Mouse (Mus musculus): Measurements from ENCODE around the gene Acp1.
A peak's percentile ranks its signal among the peaks of the same experiment; 100 is the strongest.

Acp1 gene

DNA sequence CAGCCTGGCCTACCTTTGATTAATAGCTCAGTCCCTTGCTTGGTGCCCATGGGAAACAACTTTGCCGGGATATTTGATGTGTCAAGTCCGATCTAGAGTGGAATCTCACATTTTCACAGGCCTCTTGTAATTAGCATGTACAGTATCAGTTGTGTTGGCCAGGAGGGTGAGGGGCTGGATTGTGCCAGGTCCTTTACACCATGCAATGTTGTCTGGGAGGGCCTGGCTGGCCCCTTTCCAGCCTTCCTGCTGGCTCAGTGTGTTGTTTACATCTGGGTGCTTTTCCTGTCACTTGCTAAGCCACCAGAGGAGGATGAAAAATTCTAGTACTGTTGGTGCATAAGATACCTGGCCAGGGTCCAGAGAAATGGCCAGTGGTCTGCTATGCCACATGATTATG lies 47.0 kb downstream of the Acp1 start:
- no peak for DNase-seq (ENCODE audit: low spot score)

DNA sequence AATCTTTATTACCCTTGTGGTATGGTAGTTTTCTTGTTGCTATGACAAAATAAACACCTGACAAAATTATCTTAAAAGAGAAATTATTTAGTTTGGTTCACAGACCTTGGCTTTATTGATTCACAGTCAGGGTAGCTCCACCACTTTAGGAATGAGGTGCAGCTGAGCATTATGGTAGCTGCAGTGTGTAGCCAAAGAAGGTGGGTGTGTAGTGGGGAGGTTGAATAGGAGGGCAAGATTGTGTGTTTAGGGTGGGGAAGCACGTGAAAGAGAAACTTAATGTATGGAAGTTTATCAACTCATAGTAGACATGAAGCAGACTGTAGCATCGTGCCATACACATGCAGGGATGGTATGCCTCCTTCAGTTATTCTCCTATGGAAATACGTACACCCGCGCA lies 55.2 kb downstream of the Acp1 start:
- DNase-seq (ENCODE audit: low spot score): no peak

DNA sequence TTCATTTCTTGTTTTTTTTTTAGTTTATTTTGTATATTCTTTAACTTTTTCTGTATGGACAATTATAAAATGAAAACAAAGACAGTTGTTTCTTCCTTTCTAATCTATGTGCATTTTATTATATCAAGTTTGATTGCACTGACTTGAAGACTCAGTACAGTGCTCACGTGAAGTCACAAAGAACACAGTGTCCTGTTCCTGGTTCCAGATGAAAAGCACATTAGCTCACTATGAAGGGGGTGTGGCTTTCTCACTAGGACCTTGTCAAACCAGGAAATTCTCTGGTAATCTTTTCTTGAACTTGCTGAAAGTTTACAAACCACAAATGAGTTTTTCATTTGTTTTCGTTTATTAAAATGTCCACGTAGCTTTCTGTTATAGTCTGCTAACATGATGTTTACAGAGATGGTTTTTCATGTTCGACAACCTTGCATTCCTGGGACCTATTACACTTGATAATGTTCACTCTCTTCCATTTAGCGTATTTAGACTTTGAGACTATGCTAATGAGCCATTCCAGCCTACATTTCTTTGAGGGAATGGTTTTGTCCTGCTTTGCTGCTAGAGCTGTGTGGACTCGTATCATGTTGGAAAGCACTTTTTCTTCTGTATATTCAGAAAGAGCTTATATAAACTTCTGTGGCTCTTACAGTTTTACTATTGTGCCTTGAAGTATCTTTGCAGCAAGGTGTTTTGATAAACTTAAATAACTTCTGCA lies 55.8 kb downstream of the Acp1 start:
- DNase-seq (ENCODE audit: low spot score): no peak

DNA sequence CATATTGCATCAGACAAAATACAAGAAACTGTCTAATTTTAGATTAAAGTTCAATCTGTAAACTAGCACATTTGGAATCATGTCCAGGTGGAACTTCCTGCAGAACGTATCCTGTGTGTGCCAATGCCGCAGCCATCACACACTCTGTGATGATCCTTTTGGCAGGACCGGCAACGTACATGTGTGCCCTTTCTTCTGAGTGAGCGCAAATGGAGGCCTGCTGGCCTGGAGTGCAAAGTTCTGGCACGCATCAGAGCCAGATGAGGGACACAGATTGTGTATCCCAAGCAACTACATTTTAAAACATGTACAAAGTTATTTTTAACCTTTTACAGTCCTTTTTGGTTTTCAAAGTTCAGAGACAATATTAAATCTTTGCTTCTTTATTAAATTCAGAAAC lies 59.5 kb downstream of the Acp1 start:
- peak; percentile 13 for DNase-seq (ENCODE audit: low spot score)

DNA sequence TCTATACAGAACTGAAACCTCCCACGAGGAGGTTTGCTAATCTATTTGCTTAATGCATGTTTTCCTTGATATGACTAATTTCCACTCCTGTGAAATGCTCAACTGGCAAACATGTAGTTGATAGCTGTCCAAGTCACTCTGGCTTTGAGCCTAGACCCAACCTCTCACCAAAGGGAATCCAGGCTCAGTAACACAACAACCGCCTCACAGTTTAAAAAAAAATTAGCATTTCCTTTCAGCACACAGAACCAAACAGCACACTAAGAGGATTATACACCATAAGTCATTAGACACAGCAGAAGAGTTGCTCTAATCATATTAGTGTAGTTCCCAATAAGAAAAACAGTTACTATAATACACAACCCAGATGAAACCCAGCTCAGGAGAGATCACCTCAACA lies 60.5 kb downstream of the Acp1 start:
- DNase-seq (ENCODE audit: low spot score): peak; percentile 55

DNA sequence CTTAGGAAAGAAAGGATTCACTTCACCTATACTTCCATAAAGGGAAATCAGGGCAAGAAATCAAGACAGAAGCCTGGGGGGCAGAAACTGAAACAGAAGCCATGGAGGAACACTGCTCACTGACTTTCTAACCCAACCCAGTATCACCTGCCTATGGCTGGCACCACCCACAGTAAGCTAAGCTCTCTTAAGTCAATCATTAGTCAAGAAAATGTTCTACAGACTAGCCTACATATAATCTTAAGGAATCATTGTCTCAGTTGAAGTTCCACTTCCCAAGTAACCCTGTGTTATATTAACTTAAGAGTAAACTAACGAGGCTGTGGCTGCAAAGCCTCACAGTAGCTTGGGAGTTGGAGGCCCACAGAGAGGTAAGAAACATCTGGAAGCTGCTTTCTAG lies 62.9 kb downstream of the Acp1 start:
- no peak for DNase-seq (ENCODE audit: low spot score)

Data from layer of hippocampus, adult 11-12 months (tissue).